Mouse (Mus musculus): ENCODE data around the gene Slc37a3. TPM values are rescaled to one million over a fixed set of nuclear protein-coding genes. Genes with fewer than 3 reads are reported as not detected.
"Not testable (repeated sequence)": the region's sequence is repeated elsewhere in the genome, so short reads cannot be mapped to it uniquely, and the experiment has no call there.

Gene Slc37a3
- total and polyA plus RNA-seq, 3 experiments, result 9.2 to 19.3 (median 18.8) TPM

DNA sequence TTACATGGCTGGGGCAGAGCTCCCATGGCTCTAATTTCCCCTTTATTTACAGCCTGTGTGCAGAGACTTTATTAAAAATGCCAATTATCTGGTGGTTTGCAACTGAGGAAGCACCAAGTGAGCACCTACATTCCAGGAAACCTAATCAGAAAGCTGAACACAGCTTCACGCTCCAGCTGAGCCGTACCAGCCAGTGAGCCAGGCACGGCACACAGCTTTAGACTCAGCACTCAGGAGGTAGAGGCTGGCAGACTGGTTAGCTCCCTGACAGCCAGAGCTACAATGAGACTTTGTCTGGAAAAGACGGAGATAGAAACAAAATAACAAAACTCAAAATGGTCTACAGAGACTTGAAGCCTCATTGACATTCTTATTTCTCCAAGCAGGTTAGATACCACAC, 18.0 kb upstream of the Slc37a3 start:
- no peak overlapping the region for H3K4me3 ChIP-seq
- no peaks in the 10 kb centered on the region for H3K27me3 ChIP-seq (ENCODE audit: control insufficient read depth, insufficient read depth, low read length)
- no peak for DNase-seq
- no peak overlapping the region for H3K27ac ChIP-seq
- no peaks in the 10 kb centered on the region for H3K79me2 ChIP-seq (replicated peaks; ENCODE audit: control insufficient read depth, insufficient read depth, low read length)
- WGBS, result 90% methylated on average over 4 of the region's 4 CpGs
- no peaks in the 10 kb centered on the region for H3K4me1 ChIP-seq (ENCODE audit: control insufficient read depth, insufficient read depth, low read length)
- TF ChIP-seq POLR2A (IDR thresholded peaks at IDR 0.05; ENCODE audit: insufficient read depth, low read depth, low read length), result no peak
- TF ChIP-seq EP300 (IDR thresholded peaks at IDR 0.05; ENCODE audit: insufficient read depth, low read depth, low read length), result no peak
- no peak for TF ChIP-seq CTCF (IDR thresholded peaks at IDR 0.05)
- intact Hi-C loops (cut with DNase I), result no loop called here
- no peaks in the 10 kb centered on the region for H3K36me3 ChIP-seq (ENCODE audit: control insufficient read depth, insufficient read depth, low read length)
- H3K9ac ChIP-seq (ENCODE audit: low read depth, low read length), result no peak overlapping the region

DNA sequence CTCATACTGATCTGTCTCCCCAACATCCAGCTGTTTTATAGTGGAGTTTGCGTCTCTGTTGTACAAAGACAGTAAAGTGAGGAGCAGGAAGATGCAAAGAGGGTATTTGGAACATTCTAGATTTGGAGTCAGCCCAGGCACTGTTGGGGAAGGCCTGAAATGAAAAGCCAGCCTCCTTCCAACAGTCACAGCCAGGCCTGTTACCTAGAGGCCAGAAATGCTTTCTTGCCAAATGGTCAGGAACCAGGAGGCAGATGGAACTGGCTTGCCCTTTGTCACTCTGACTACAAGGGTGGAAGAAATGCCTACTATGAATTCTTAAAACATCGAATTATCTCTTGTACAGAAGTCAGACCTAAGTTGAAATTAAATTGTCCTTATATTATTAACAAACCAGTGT, 12.5 kb upstream of the Slc37a3 start:
- Histone ChIP-seq H3K27ac (no peak overlapping the region), H3K4me1 (ENCODE audit: control insufficient read depth, insufficient read depth, low read length) (no peaks in the 10 kb centered on the region), H3K27me3 (ENCODE audit: control insufficient read depth, insufficient read depth, low read length) (no peaks in the 10 kb centered on the region), H3K4me3 (no peak overlapping the region), H3K9ac (ENCODE audit: low read depth, low read length) (no peak overlapping the region), H3K79me2 (replicated peaks; ENCODE audit: control insufficient read depth, insufficient read depth, low read length) (no peaks in the 10 kb centered on the region), H3K36me3 (ENCODE audit: control insufficient read depth, insufficient read depth, low read length) (no peaks in the 10 kb centered on the region)
- WGBS, result 89% methylated on average over 2 of the region's 2 CpGs
- no peak for TF ChIP-seq CTCF (IDR thresholded peaks at IDR 0.05)
- TF ChIP-seq EP300 (IDR thresholded peaks at IDR 0.05; ENCODE audit: insufficient read depth, low read depth, low read length), result no peak
- TF ChIP-seq POLR2A (IDR thresholded peaks at IDR 0.05; ENCODE audit: insufficient read depth, low read depth, low read length), result no peak
- intact Hi-C loops (cut with DNase I), result no loop called here
- DNase-seq, result no peak

DNA sequence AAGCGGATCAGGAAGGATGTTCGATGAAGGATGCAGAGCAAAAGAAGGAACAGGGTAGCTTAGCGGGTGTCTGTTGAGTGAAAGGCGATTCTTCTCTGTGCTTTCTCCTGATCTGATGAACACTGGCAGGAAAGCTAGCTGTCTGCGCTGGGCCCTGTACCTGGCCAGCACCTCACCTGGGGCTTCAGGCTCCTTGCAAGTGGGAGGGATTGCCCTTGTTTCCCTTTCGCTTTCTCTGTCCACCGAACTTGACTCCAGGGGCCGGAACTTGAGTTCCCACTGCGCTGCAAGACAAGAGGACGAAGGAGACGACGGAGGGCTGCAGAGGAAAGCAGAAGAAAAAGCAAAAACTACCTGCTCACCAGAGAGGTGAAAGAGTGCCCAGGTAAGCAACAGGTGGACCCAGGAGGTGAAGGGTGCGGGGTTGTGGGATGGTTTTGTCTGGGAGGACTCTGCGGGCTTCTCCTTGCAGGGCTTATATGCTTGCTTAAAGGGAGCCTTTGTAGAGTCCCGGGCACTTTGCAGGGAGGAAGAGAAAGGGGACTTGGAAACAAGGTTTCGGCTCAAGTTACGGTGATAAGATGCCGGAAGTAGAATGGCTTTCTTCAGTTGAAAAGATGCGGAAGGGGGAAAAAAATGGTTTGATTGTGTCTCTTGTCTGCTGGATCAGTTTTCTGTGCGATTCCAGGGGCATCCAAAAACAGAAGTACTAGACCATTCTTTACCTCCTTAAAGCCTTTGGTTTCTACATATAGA, 3.8 kb upstream of the Slc37a3 start, which contains the start of gene Rab19:
Gene Rab19, plus strand, starts transcription at position 51 of the 756 bp plus-strand sequence.
- TF ChIP-seq POLR2A (IDR thresholded peaks at IDR 0.05; ENCODE audit: insufficient read depth, low read depth, low read length) (peak; percentile 27; the same call in 1 of the 2 replicates), CTCF (IDR thresholded peaks at IDR 0.05) (no peak), EP300 (IDR thresholded peaks at IDR 0.05; ENCODE audit: insufficient read depth, low read depth, low read length) (no peak)
- peak; percentile 53 to 58 for DNase-seq
- intact Hi-C loops (cut with DNase I), result no loop called here
- Histone ChIP-seq H3K4me1 (ENCODE audit: control insufficient read depth, insufficient read depth, low read length) (peaks cover 3% of the 10 kb centered on the region), H3K27ac (peak within 1 kb of the TSS; percentile 49), H3K79me2 (replicated peaks; ENCODE audit: control insufficient read depth, insufficient read depth, low read length) (no peaks in the 10 kb centered on the region; the same call in 1 of the 2 replicates), H3K4me3 (peak within 1 kb of the TSS; percentile 59), H3K27me3 (ENCODE audit: control insufficient read depth, insufficient read depth, low read length) (no peaks in the 10 kb centered on the region), H3K9ac (ENCODE audit: low read depth, low read length) (peak within 1 kb of the TSS; percentile 45), H3K36me3 (ENCODE audit: control insufficient read depth, insufficient read depth, low read length) (no peaks in the 10 kb centered on the region)
- 8% methylated on average over 20 of the region's 20 CpGs for WGBS

DNA sequence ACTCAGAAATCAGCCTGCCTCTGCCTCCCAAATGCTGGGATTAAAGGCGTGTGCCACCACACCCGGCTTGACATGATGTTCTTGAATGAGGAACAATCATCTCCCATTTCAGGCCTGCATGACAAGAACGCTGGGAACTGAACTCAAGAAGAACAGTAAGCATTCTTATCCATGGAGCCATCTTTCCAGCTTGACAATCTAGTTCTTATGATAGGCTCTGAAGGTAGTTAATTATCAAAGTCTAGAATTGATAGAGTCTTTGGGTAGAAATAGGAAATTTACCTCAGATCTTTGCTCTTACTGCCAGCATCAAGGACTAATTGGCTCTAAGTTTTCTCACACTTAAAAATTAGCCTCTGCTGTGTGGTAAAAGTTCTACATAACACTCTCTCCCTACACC, 2.8 kb upstream of the Slc37a3 start:
- no peak for TF ChIP-seq EP300 (IDR thresholded peaks at IDR 0.05; ENCODE audit: insufficient read depth, low read depth, low read length)
- no peak overlapping the region for H3K4me3 ChIP-seq
- 89% methylated on average over 3 of the region's 3 CpGs for WGBS
- no peak overlapping the region for H3K27ac ChIP-seq
- no peaks in the 10 kb centered on the region; the same call in 1 of the 2 replicates for H3K79me2 ChIP-seq (replicated peaks; ENCODE audit: control insufficient read depth, insufficient read depth, low read length)
- intact Hi-C loops (cut with DNase I), result no loop called here
- no peaks in the 10 kb centered on the region for H3K36me3 ChIP-seq (ENCODE audit: control insufficient read depth, insufficient read depth, low read length)
- H3K4me1 ChIP-seq (ENCODE audit: control insufficient read depth, insufficient read depth, low read length), result peaks cover 3% of the 10 kb centered on the region
- no peak for DNase-seq
- H3K27me3 ChIP-seq (ENCODE audit: control insufficient read depth, insufficient read depth, low read length), result no peaks in the 10 kb centered on the region
- H3K9ac ChIP-seq (ENCODE audit: low read depth, low read length), result no peak overlapping the region

DNA sequence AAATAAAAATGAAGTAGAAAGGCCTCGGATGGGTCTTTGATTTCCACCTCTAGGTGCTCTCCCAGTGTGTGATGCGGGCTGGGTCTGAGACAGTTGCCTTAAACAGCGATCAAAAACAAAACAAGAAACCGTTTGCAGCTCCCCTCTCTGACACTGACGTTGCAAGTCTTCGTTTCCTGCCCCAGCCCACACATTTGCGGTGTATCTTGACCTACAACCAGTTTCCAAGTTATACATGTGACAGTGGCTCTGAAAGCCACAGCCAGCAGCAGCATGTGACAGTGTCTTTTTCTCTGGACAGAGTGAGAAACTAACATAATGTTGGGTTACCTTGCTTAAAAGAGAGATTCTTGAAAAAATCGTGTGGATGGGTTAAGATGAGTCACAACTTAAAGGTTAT, 2.3 kb upstream of the Slc37a3 start:
- TF ChIP-seq CTCF (IDR thresholded peaks at IDR 0.05) (no peak), POLR2A (IDR thresholded peaks at IDR 0.05; ENCODE audit: insufficient read depth, low read depth, low read length) (no peak), EP300 (IDR thresholded peaks at IDR 0.05; ENCODE audit: insufficient read depth, low read depth, low read length) (no peak)
- intact Hi-C loops (cut with DNase I), result no loop called here
- Histone ChIP-seq H3K27me3 (ENCODE audit: control insufficient read depth, insufficient read depth, low read length) (no peaks in the 10 kb centered on the region), H3K36me3 (ENCODE audit: control insufficient read depth, insufficient read depth, low read length) (no peaks in the 10 kb centered on the region), H3K9ac (ENCODE audit: low read depth, low read length) (no peak overlapping the region), H3K4me1 (ENCODE audit: control insufficient read depth, insufficient read depth, low read length) (peaks cover 3% of the 10 kb centered on the region), H3K27ac (no peak overlapping the region), H3K79me2 (replicated peaks; ENCODE audit: control insufficient read depth, insufficient read depth, low read length) (no peaks in the 10 kb centered on the region; the same call in 1 of the 2 replicates), H3K4me3 (no peak overlapping the region)
- DNase-seq, result peak in 1 of 2 experiments; percentile 12
- WGBS, result 66% methylated on average over 8 of the region's 8 CpGs

DNA sequence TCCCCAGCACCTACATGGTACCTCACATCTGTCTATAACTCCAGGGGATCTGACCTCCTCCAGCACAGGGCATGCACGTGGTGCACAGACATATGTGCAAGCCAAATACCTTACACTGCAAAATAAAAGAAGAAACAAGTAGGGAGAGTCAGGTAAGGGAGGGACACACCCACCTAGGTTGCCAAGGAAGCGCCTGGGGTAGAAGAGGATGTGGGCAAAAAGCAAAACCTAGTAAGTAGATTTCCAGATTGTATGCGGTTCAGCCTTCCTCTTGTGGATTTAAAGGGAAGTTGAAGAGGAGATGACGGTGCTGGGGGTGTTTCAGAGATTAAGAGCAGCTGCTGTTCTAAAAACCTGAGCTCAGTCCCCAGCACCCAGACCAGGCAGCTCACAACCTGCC, 1.7 kb upstream of the Slc37a3 start:
- no peak overlapping the region for H3K27ac ChIP-seq

DNA sequence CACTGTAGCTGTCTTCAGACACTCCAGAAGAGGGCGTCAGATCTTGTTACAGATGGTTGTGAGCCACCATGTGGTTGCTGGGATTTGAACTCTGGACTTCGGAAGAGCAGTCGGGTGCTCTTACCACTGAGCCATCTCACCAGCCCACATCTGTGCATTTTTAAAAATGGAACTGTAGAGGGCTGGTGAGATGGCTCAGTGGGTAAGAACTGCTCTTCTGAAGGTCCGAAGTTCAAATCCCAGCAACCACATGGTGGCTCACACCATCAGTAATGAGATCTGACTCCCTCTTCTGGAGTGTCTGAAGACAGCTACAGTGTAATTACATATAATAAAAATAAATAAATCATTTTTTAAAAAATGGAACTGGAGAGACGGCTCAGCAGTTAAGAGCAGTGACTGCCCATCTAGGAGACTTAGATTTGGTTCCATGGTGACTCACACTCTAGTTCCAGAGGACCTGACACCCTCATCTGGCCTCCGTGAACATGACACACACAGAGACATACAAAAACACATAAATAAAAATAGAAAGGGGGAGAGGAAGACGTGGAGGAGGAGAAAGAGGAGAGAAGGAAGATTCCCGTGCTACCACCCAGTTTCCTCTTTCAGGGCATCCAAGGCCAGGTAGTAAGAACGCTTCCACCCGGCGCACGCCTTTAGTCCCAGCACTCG, 823 bp upstream of the Slc37a3 start:
- H3K36me3 ChIP-seq (ENCODE audit: control insufficient read depth, insufficient read depth, low read length); H3K79me2 ChIP-seq (replicated peaks; ENCODE audit: control insufficient read depth, insufficient read depth, low read length); H3K4me1 ChIP-seq (ENCODE audit: control insufficient read depth, insufficient read depth, low read length); DNase-seq; H3K27ac ChIP-seq; H3K4me3 ChIP-seq; H3K9ac ChIP-seq (ENCODE audit: low read depth, low read length); intact Hi-C loops (cut with DNase I); H3K27me3 ChIP-seq (ENCODE audit: control insufficient read depth, insufficient read depth, low read length): not testable (repeated sequence)
- 69% methylated on average over 13 of the region's 13 CpGs for WGBS

More for the DNA sequence above, 1.7 kb upstream of the Slc37a3 start:
- Histone ChIP-seq H3K4me3 (no peak overlapping the region), H3K4me1 (ENCODE audit: control insufficient read depth, insufficient read depth, low read length) (peaks cover 3% of the 10 kb centered on the region), H3K36me3 (ENCODE audit: control insufficient read depth, insufficient read depth, low read length) (no peaks in the 10 kb centered on the region), H3K27me3 (ENCODE audit: control insufficient read depth, insufficient read depth, low read length) (no peaks in the 10 kb centered on the region), H3K9ac (ENCODE audit: low read depth, low read length) (no peak overlapping the region), H3K79me2 (replicated peaks; ENCODE audit: control insufficient read depth, insufficient read depth, low read length) (no peaks in the 10 kb centered on the region; the same call in 1 of the 2 replicates)
- TF ChIP-seq POLR2A (IDR thresholded peaks at IDR 0.05; ENCODE audit: insufficient read depth, low read depth, low read length), result no peak
- TF ChIP-seq CTCF (IDR thresholded peaks at IDR 0.05), result no peak
- TF ChIP-seq EP300 (IDR thresholded peaks at IDR 0.05; ENCODE audit: insufficient read depth, low read depth, low read length), result no peak
- intact Hi-C loops (cut with DNase I), result no loop called here
- 35% methylated on average over 4 of the region's 4 CpGs for WGBS
- DNase-seq, result peak in 1 of 2 experiments; percentile 29

Measured in heart, adult 2 months (tissue).